Mouse (Mus musculus) bone marrow, adult 2 months (tissue): ENCODE data around the gene Arap1. TPM values are rescaled to one million over a fixed set of nuclear protein-coding genes. Genes with fewer than 3 reads are reported as not detected.

ENCODE experiments used
- H3K27ac ChIP-seq: fragments of 200-500 bp; 2 replicates; pipeline ENCODE4 v1.5.1; 2012; ENCODE audit warnings: low read depth, mild to moderate bottlenecking, control low read depth, inconsistent platforms, low read length; ENCODE audit not compliant: control insufficient read depth, poor library complexity, insufficient read depth
- H3K4me1 ChIP-seq: fragments of 200-500 bp; 2 replicates; pipeline ENCODE4 v1.6.1; 2011; ENCODE audit warnings: low read length; ENCODE audit not compliant: control insufficient read depth, insufficient read depth
- H3K4me3 ChIP-seq: fragments of 200-500 bp; replicated peaks from 2 replicates; pipeline ENCODE3; 2011; ENCODE audit warnings: mild to moderate bottlenecking, low read depth, low read length, control low read depth; ENCODE audit not compliant: control insufficient read depth
- CTCF ChIP-seq: fragments of 200-500 bp; IDR thresholded peaks from 2 replicates; pipeline ENCODE4 v1.5.1; 2011; ENCODE audit warnings: low read length, control low read depth; ENCODE audit not compliant: control insufficient read depth, insufficient read depth
- POLR2A ChIP-seq: fragments of 200-500 bp; IDR thresholded peaks from 2 replicates; pipeline ENCODE4 v1.6.1; 2011; ENCODE audit warnings: low read depth, mild to moderate bottlenecking, control low read depth, low read length, borderline replicate concordance; ENCODE audit not compliant: control insufficient read depth
- WGBS: fragments of 180-500 bp; shearing (Covaris S2); methylation state at CpG from one replicate; pipeline ENCODE4 v1.1.7; 2018; 5-methylcytosine and 5-hydroxymethylcytosine counted together
- polyA plus RNA-seq: library from polyadenylated mRNA; stranded (reverse); fragments of >200 nt; gene quantifications from 2 replicates; pipeline ENCODE4 v1.2.4, GENCODE M21; 2011; ENCODE audit warnings: low replicate concordance; ENCODE audit not compliant: missing spikeins, insufficient read depth, insufficient read length

Gene Arap1
- polyA plus RNA-seq, 1 experiment, result 162 TPM

DNA sequence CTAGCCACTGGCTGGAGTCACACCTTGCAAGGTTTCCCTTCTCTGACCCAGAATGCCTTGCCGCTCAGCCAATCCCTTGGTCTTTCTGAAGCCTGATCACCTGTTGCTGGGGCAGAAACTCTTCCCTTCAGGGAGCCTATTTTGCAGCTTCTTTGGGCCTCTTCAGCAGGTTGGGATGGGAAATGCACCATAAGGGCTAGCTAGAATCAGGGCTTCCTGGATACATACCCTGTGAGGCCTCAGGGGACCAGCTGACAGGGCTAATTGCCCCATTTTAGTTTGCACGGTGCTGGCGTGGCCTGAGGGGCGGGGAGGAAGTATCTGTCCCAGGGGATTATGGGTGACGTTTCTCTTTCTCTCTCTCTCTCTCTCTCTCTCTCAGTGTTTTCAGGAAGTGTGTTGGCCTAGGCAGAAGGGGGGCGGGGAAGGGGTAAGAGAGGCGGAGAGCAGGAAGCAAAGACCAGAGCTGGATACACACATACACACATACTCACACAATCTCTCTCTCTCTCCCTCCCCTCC is 29.9 kb downstream of the Arap1 start:
- Histone ChIP-seq H3K27ac (peak overlapping the region; percentile 44), H3K4me3 (peak overlapping the region; percentile 17), H3K4me1 (peaks cover 7% of the 10 kb centered on the region)
- 4% methylated on average over 7 of the region's 7 CpGs for WGBS
- peak; percentile 51; the same call in 1 of the 2 replicates for TF ChIP-seq POLR2A
- no peak; the same call in 1 of the 2 replicates for TF ChIP-seq CTCF

DNA sequence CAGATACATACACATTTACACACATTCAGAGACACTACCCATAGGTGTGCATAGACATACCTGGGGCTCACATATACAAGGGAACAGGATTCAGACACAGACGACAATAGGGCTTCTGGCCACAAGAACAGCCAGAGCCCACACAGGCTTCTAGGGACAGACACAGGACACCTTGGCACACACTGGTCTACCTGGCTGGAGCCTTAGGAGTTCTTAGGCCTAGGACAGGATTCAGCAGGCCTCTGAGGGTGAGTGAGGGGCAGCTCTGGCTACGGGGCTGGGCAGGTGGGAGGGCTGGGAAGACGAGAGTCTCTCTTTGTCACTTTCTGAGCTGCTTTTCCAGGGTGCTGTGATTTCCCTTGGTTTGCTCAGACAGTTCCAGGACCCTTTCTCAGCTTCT is 30.4 kb downstream of the Arap1 start:
- TF ChIP-seq POLR2A (no peak), CTCF (no peak)
- Histone ChIP-seq H3K4me3 (peak overlapping the region; percentile 26), H3K4me1 (peaks cover 7% of the 10 kb centered on the region; the same call in 1 of the 2 replicates), H3K27ac (peak overlapping the region; percentile 44)
- 36% methylated on average over 3 of the region's 3 CpGs for WGBS

DNA sequence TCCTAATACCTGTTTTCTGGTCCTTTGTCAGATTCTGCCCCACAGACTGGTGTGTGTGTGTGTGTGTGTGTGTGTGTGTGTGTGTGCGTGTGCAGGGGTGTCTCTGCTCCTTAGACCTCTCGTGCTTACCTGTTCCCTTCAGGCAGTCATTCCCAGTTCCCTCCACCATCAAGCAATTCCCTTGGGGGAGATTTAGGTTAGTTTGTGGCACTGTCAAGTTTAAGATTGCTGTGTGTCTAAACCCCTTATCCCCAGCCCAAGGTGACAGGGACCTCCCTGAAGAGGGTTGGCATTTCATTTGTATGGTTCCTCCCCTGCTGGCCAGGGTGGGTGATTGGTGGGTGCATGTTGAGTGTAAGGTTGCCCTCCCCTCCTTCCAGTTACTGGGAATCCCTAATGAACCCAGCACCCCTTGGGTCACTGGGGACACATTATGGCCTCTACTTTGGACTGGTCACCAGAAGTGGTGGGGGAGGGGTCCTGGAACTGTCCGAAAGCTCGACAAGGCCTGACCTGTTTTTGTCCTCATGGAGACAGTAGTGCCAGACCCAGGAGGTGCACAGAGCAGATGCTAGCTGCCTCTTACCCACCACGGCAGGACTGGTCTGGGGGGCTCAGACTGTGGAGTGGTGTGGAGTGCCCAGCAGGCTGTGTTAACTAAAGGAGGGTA is 31.1 kb downstream of the Arap1 start:
- Histone ChIP-seq H3K4me1 (peaks cover 7% of the 10 kb centered on the region; the same call in 1 of the 2 replicates), H3K27ac (no peak overlapping the region), H3K4me3 (no peak overlapping the region)
- no peak for TF ChIP-seq POLR2A
- no peak for TF ChIP-seq CTCF
- 48% methylated on average over 5 of the region's 5 CpGs for WGBS

DNA sequence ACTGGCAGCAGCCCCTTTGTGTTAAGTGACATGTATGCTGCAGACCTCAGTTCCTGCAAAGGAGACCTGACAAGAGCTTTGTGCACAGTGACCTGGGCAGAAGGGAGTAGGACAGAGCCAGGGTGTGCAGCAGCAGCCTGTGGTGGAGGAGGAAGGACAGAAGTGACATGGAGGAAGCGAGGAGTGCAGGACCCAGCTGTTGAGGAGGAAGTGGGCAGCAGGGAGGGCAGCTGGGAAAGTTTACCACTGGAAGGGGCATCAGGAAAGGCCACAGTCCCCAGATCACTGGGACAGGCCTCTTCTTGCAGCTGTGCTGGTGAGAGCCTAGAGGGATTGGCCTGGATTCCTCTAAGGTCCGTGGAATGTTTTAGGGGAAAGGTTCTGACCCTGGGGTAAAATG is 31.9 kb downstream of the Arap1 start:
- no peak overlapping the region for H3K4me3 ChIP-seq
- TF ChIP-seq CTCF (no peak), POLR2A (no peak)
- H3K4me1 ChIP-seq, result peaks cover 7% of the 10 kb centered on the region; the same call in 1 of the 2 replicates
- peak overlapping the region; percentile 13 for H3K27ac ChIP-seq
- whole genome bisulfite sequencing, result 41% methylated on average over 2 of the region's 2 CpGs

DNA sequence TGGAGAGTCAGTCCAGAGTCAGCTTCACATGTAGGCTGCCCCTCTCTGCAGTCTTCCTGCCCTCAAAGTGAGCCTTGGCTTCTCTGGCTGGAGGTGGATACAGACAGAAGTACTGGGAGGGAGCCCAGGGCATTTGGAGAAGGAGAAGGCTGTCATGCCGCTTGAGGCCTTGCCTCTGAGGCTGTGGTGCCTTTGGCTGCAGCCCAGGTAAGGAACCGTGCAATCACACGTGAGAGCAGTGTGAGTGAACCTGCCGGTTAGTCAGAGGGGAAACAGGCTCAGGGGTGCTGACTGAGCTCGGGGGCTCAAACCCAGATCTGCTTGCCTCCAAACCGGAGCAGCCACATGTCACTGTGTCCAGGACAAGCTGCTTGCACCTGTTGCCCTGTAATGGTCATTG is 33.6 kb downstream of the Arap1 start:
- 56% methylated on average over 6 of the region's 6 CpGs for WGBS
- TF ChIP-seq CTCF (no peak), POLR2A (peak; percentile 29; the same call in 1 of the 2 replicates)
- Histone ChIP-seq H3K4me1 (peaks cover 7% of the 10 kb centered on the region; the same call in 1 of the 2 replicates), H3K27ac (no peak overlapping the region), H3K4me3 (no peak overlapping the region)

DNA sequence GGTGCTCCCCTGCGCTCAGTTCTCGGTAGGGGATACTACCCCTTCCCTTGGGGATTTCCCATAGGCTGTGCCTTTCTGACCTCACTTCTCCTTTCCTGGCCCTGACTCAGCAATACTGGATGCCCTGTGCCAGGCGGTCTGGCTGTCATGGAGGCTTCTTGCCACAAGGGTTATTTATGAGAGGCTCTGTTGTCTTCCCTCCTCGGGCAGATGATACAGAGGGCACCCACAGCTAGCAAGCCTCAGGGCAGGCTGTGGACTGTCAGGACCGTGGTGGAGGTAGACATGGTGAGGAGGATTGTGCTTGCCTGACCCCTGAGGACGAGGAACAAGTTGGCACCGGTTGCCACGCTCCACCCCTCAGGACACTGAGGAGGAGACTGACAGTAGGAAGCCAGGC is 34.5 kb downstream of the Arap1 start:
- 17% methylated on average over 8 of the region's 8 CpGs for WGBS
- Histone ChIP-seq H3K27ac (peak overlapping the region; percentile 23; the same call in 1 of the 2 replicates), H3K4me1 (peaks cover 7% of the 10 kb centered on the region; the same call in 1 of the 2 replicates), H3K4me3 (no peak overlapping the region)
- TF ChIP-seq CTCF (peak; percentile 29; the same call in 1 of the 2 replicates), POLR2A (no peak)

DNA sequence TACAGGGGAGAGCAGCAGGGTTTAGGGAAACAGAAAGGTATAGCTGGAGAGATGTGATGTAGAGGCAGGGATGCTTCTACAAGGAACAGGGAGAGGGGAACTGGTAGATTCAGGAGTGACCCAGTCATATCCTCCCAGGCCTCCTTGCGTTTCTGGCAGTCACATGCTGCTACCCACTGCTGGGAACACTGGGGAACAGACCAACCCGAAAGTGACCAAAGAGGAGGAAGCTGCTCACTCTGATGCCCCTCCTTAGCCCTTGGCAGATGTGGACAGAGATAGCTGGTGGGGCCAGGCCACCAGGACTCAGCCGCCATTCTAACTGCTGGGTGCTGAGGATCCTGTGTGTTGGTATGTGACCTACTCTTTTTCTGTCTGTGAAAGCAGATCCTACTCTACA is 35.9 kb downstream of the Arap1 start:
- no peak for TF ChIP-seq POLR2A
- H3K27ac ChIP-seq, result no peak overlapping the region
- H3K4me3 ChIP-seq, result no peak overlapping the region
- WGBS, result 34% methylated on average over 3 of the region's 3 CpGs
- H3K4me1 ChIP-seq, result peaks cover 6% of the 10 kb centered on the region; the same call in 1 of the 2 replicates

DNA sequence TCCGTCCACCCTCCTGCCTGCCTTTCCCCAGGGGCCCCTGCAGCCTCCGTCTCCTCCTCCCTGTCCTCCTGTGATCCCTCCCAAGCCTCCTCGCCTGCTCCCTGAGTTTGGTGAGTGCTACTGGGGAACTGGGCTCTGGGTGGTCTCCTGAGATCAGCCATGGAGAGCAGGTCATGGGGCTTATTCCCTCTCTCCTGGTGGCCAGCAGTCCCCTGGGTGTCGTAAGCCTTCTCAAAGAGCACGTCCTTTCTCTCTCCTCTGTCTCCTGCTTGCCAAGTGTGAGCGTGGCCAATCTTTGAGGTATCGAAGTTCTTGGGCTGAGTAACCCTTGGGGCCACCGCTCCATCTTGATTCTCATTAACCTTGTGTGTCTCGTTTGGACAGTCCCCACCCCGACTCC is 37.1 kb downstream of the Arap1 start:
- WGBS, result 83% methylated on average over 10 of the region's 10 CpGs
- no peak overlapping the region for H3K4me3 ChIP-seq
- peak overlapping the region; percentile 15; the same call in 1 of the 2 replicates for H3K27ac ChIP-seq
- H3K4me1 ChIP-seq, result peaks cover 3% of the 10 kb centered on the region; the same call in 1 of the 2 replicates
- TF ChIP-seq CTCF, result no peak
- TF ChIP-seq POLR2A, result no peak
